Mouse (Mus musculus): ENCODE data around the gene Ttc30a1.
"Not testable (repeated sequence)": the region's sequence is repeated elsewhere in the genome, so short reads cannot be mapped to it uniquely, and the experiment has no call there.

Gene Ttc30a1

GRCm38 (mm10) chr2:75983847-75984246 is 2.1 kb upstream of the Ttc30a1 start:
- DNase-seq (ENCODE audit: extremely low read depth, low read depth), result no peak

GRCm38 (mm10) chr2:75983091-75983490 is 1.3 kb upstream of the Ttc30a1 start:
- DNase-seq (ENCODE audit: extremely low read depth, low read depth), result no peak

- DNase-seq (ENCODE audit: extremely low read depth, low read depth), result no peak
Observed at GRCm38 (mm10) chr2:75982626-75983025, 859 bp upstream of the Ttc30a1 start.

- not testable (repeated sequence) for DNase-seq (ENCODE audit: extremely low read depth, low read depth)
Observed at GRCm38 (mm10) chr2:75980933-75981439, 781 bp downstream of the Ttc30a1 start.

GRCm38 (mm10) chr2:75977752-75978368 is 3.9 kb downstream of the Ttc30a1 start, which contains the start of gene Ttc30a2:
Gene Ttc30a2, minus strand, starts transcription at chr2:75978170.
- DNase-seq (ENCODE audit: extremely low read depth, low read depth), result not testable (repeated sequence)

GRCm38 (mm10) chr2:75976070-75976469 is 5.7 kb downstream of the Ttc30a1 start:
- DNase-seq (ENCODE audit: extremely low read depth, low read depth), result not testable (repeated sequence)

- no peak for DNase-seq (ENCODE audit: extremely low read depth, low read depth)
Observed at GRCm38 (mm10) chr2:75974131-75974530, 7.6 kb downstream of the Ttc30a1 start.

- DNase-seq (ENCODE audit: extremely low read depth, low read depth), result peak; percentile 56
Observed at GRCm38 (mm10) chr2:75964972-75965371, 16.8 kb downstream of the Ttc30a1 start.

- DNase-seq (ENCODE audit: extremely low read depth, low read depth), result peak; percentile 50
Observed at GRCm38 (mm10) chr2:75964512-75964911, 17.3 kb downstream of the Ttc30a1 start.

- peak; percentile 33 for DNase-seq (ENCODE audit: extremely low read depth, low read depth)
Observed at GRCm38 (mm10) chr2:75964051-75964450, 17.7 kb downstream of the Ttc30a1 start.

- DNase-seq (ENCODE audit: extremely low read depth, low read depth), result no peak
Observed at GRCm38 (mm10) chr2:75963211-75963840, 18.4 kb downstream of the Ttc30a1 start.

GRCm38 (mm10) chr2:75960366-75961330 is 21.1 kb downstream of the Ttc30a1 start:
- no peak for DNase-seq (ENCODE audit: extremely low read depth, low read depth)

GRCm38 (mm10) chr2:75959850-75960365 is 21.9 kb downstream of the Ttc30a1 start:
- no peak for DNase-seq (ENCODE audit: extremely low read depth, low read depth)

- no peak for DNase-seq (ENCODE audit: extremely low read depth, low read depth)
Observed at GRCm38 (mm10) chr2:75959183-75959849, 22.5 kb downstream of the Ttc30a1 start.

GRCm38 (mm10) chr2:75955709-75956108 is 26.1 kb downstream of the Ttc30a1 start:
- DNase-seq (ENCODE audit: extremely low read depth, low read depth), result no peak

- DNase-seq (ENCODE audit: extremely low read depth, low read depth), result no peak
Observed at GRCm38 (mm10) chr2:75953320-75953719, 28.4 kb downstream of the Ttc30a1 start.

GRCm38 (mm10) chr2:75950685-75951084 is 31.1 kb downstream of the Ttc30a1 start:
- DNase-seq (ENCODE audit: extremely low read depth, low read depth), result no peak

- DNase-seq (ENCODE audit: extremely low read depth, low read depth), result no peak
Observed at GRCm38 (mm10) chr2:75938117-75939063, 43.4 kb downstream of the Ttc30a1 start, which contains the start of gene Ttc30b. Gene Ttc30b, minus strand, starts transcription at chr2:75938585.

- DNase-seq (ENCODE audit: extremely low read depth, low read depth), result not testable (repeated sequence)
Observed at GRCm38 (mm10) chr2:75937520-75938116, 44.1 kb downstream of the Ttc30a1 start.

All from MEL-GATA-1-ER (cell line).